In genomic region chr11:32300279-32301267, GRCm38 (mm10) we compare ENCODE assay signal across 8 mouse cellular contexts. TPM values are rescaled to one million over a fixed set of nuclear protein-coding genes. Genes with fewer than 3 reads are reported as not detected.
A peak's percentile ranks its signal among the peaks of the same experiment; 100 is the strongest.
DNase-seq lines count a peak whose midpoint lies in the region; ATAC-seq lines count a peak whose summit lies in the region.

No protein-coding gene starts in this region.

- H3K4me2 ChIP-seq in forebrain, embryonic 12.5 days = peak overlapping the region; percentile 47
- H3K4me2 ChIP-seq in liver, embryonic 12.5 days = peak overlapping the region; percentile 66
- peak overlapping the region; percentile 49 for H3K4me2 ChIP-seq in stomach, embryonic 16.5 days (ENCODE audit: low read depth, low read length)

- no peaks in the 10 kb centered on the region for H3K4me1 ChIP-seq in forebrain, embryonic 12.5 days
- H3K4me1 ChIP-seq in liver, embryonic 12.5 days = peaks cover 32% of the 10 kb centered on the region
- H3K4me1 ChIP-seq in stomach, embryonic 16.5 days (ENCODE audit: control insufficient read depth, insufficient read depth, low read length) = no peaks in the 10 kb centered on the region

- no peak overlapping the region for H3K27ac ChIP-seq in forebrain, embryonic 12.5 days
- peak overlapping the region; percentile 90 for H3K27ac ChIP-seq in liver, embryonic 12.5 days
- H3K27ac ChIP-seq in stomach, embryonic 16.5 days (ENCODE audit: low read length) = no peak overlapping the region

- DNase-seq in retina, postnatal 1 day = peak; percentile 16
- no peak for DNase-seq in retina, embryonic 14.5 days (ENCODE audit: low spot score)
- no peak for DNase-seq in gastrocnemius, postnatal 4 days (ENCODE audit: low spot score in 2 of 2)
- DNase-seq in cerebellum, postnatal 36 days = no peak
- DNase-seq in left cerebral cortex, adult 9 months (ENCODE audit: low spot score in 2 of 2) = no peak

- no peaks in the 10 kb centered on the region for H3K9me3 ChIP-seq in forebrain, embryonic 12.5 days
- no peaks in the 10 kb centered on the region for H3K9me3 ChIP-seq in liver, embryonic 12.5 days (replicated peaks)
- no peaks in the 10 kb centered on the region for H3K9me3 ChIP-seq in stomach, embryonic 16.5 days (replicated peaks; ENCODE audit: control insufficient read depth, low read length)

- 0 out of 2 replicates have a peak overlapping the region, but pooled peaks have one; percentile 13 for H3K4me3 ChIP-seq in forebrain, embryonic 12.5 days (replicated peaks)
- peak overlapping the region; percentile 46 for H3K4me3 ChIP-seq in liver, embryonic 12.5 days
- no peak overlapping the region for H3K4me3 ChIP-seq in stomach, embryonic 16.5 days (replicated peaks; ENCODE audit: low read length)

- peaks cover 18% of the 10 kb centered on the region for H3K27me3 ChIP-seq in forebrain, embryonic 12.5 days
- H3K27me3 ChIP-seq in liver, embryonic 12.5 days (replicated peaks) = peaks cover 42% of the 10 kb centered on the region
- H3K27me3 ChIP-seq in stomach, embryonic 16.5 days (ENCODE audit: control insufficient read depth, insufficient read depth, low read length) = 0 out of 2 replicates have a peak, but pooled peaks cover 4% of the 10 kb centered on the region

- 59% methylated on average over 16 of the region's 17 CpGs for WGBS in forebrain, embryonic 12.5 days
- 50% methylated on average over 15 of the region's 17 CpGs for WGBS in liver, embryonic 12.5 days (ENCODE audit: insufficient replicate concordance)
- WGBS in stomach, embryonic 16.5 days = 53% methylated on average over 14 of the region's 17 CpGs

- ATAC-seq in forebrain, embryonic 12.5 days (ENCODE audit: low FRiP score) = no peak
- ATAC-seq in liver, embryonic 12.5 days = no peak
- no peak for ATAC-seq in stomach, embryonic 16.5 days (ENCODE audit: insufficient read depth, low FRiP score)

- H3K36me3 ChIP-seq in forebrain, embryonic 12.5 days (replicated peaks) = no peaks in the 10 kb centered on the region
- H3K36me3 ChIP-seq in liver, embryonic 12.5 days = peaks cover 41% of the 10 kb centered on the region
- no peaks in the 10 kb centered on the region for H3K36me3 ChIP-seq in stomach, embryonic 16.5 days (ENCODE audit: control insufficient read depth, insufficient read depth, low read length)

- no peak overlapping the region for H3K9ac ChIP-seq in forebrain, embryonic 12.5 days
- peak overlapping the region; percentile 68 for H3K9ac ChIP-seq in liver, embryonic 12.5 days
- no peak overlapping the region for H3K9ac ChIP-seq in stomach, embryonic 16.5 days (ENCODE audit: low read length)

RNA-seq across cellular contexts. Expression of gene Hbq1a, which starts 0.7 kb away (rescaled TPM):
- 0.73 TPM in 1 of 2 replicates, not detected in the other for polyA plus RNA-seq in forebrain, embryonic 12.5 days (2016; fragmentation: Nextera tagmentation; extraction: Ambion mirVana)
- polyA plus RNA-seq in liver, embryonic 12.5 days (2016; fragmentation: Nextera tagmentation; extraction: Ambion mirVana) = 4.2 and 5.2 TPM in 2 replicates
- polyA plus RNA-seq in stomach, embryonic 16.5 days (2015; fragmentation: Nextera tagmentation; extraction: Ambion mirVana) = 0.62 and 1.2 TPM in 2 replicates
- total RNA-seq in gastrocnemius, postnatal 4 days (2021) = not detected

RNA-seq across cellular contexts. Expression of gene Hba-a2, which starts 4.3 kb away (rescaled TPM):
- 4,843 and 6,486 TPM in 2 replicates for polyA plus RNA-seq in forebrain, embryonic 12.5 days (2016; fragmentation: Nextera tagmentation; extraction: Ambion mirVana)
- 121,851 and 123,321 TPM in 2 replicates for polyA plus RNA-seq in liver, embryonic 12.5 days (2016; fragmentation: Nextera tagmentation; extraction: Ambion mirVana)
- polyA plus RNA-seq in stomach, embryonic 16.5 days (2015; fragmentation: Nextera tagmentation; extraction: Ambion mirVana) = 13,147 and 13,964 TPM in 2 replicates
- 100 to 1,000 TPM; 211 to 422 TPM for total RNA-seq in gastrocnemius, postnatal 4 days (2021)

RNA-seq across cellular contexts. Expression of gene Hbq1b, which starts 13.8 kb away (rescaled TPM):
- 2.4 TPM in 2 replicates for polyA plus RNA-seq in forebrain, embryonic 12.5 days (2016; fragmentation: Nextera tagmentation; extraction: Ambion mirVana)
- polyA plus RNA-seq in liver, embryonic 12.5 days (2016; fragmentation: Nextera tagmentation; extraction: Ambion mirVana) = 116 and 122 TPM in 2 replicates
- polyA plus RNA-seq in stomach, embryonic 16.5 days (2015; fragmentation: Nextera tagmentation; extraction: Ambion mirVana) = 3.3 and 5.5 TPM in 2 replicates
- not detected for total RNA-seq in gastrocnemius, postnatal 4 days (2021)

RNA-seq across cellular contexts. Expression of gene Hba-a1, which starts 17.3 kb away (rescaled TPM):
- 2,326 and 2,947 TPM in 2 replicates for polyA plus RNA-seq in forebrain, embryonic 12.5 days (2016; fragmentation: Nextera tagmentation; extraction: Ambion mirVana)
- 52,845 and 54,272 TPM in 2 replicates for polyA plus RNA-seq in liver, embryonic 12.5 days (2016; fragmentation: Nextera tagmentation; extraction: Ambion mirVana)
- 5,545 and 5,672 TPM in 2 replicates for polyA plus RNA-seq in stomach, embryonic 16.5 days (2015; fragmentation: Nextera tagmentation; extraction: Ambion mirVana)
- 100 to 1,000 TPM; 293 to 605 TPM for total RNA-seq in gastrocnemius, postnatal 4 days (2021)

RNA-seq across cellular contexts. Expression of gene Hba-x, which starts 24.4 kb away (rescaled TPM):
- polyA plus RNA-seq in forebrain, embryonic 12.5 days (2016; fragmentation: Nextera tagmentation; extraction: Ambion mirVana) = 1,147 and 1,607 TPM in 2 replicates
- 1,859 and 1,982 TPM in 2 replicates for polyA plus RNA-seq in liver, embryonic 12.5 days (2016; fragmentation: Nextera tagmentation; extraction: Ambion mirVana)
- 11.6 and 16.3 TPM in 2 replicates for polyA plus RNA-seq in stomach, embryonic 16.5 days (2015; fragmentation: Nextera tagmentation; extraction: Ambion mirVana)
- not detected for total RNA-seq in gastrocnemius, postnatal 4 days (2021)

Comparison
In these comparisons a context has a peak if more than half of its experiments do, and no peak if none do; other contexts are left out.
1. RNA of gene Hbq1b, which starts 13.8 kb away (polyA plus RNA-seq): 116 to 122 TPM in liver, embryonic 12.5 days; 3.3 to 5.5 TPM in stomach, embryonic 16.5 days and 2.4 TPM in forebrain, embryonic 12.5 days; every median in the first group is over 10 times any median in the second.
2. Peak in every context shown above with its lines, with median percentiles within 50 percentile points of each other: H3K4me2 ChIP-seq.